Mouse (Mus musculus): ENCODE measurements around the gene Pitx1.

Gene Pitx1

GRCm38 (mm10) chr13:55836142-55836625 is at the start of gene Pitx1:
Gene Pitx1 (minus strand): TSS chr13:55836192.
- in situ Hi-C loops (cut with MboI), result no loop called here

GRCm38 (mm10) chr13:55881431-55882202 is 45.6 kb upstream of the Pitx1 start:
- in situ Hi-C loops (cut with MboI), result no loop called here

- in situ Hi-C loops (cut with MboI), result no loop called here
These were observed 42.4 kb upstream of the Pitx1 start for GRCm38 (mm10) chr13:55878353-55878752.

GRCm38 (mm10) chr13:55871410-55871809 is 35.4 kb upstream of the Pitx1 start:
- in situ Hi-C loops (cut with MboI), result no loop called here

GRCm38 (mm10) chr13:55870001-55870400 is 34.0 kb upstream of the Pitx1 start:
- in situ Hi-C loops (cut with MboI), result no loop called here

- in situ Hi-C loops (cut with MboI), result no loop called here
These were observed 31.6 kb upstream of the Pitx1 start for GRCm38 (mm10) chr13:55867540-55868103.

GRCm38 (mm10) chr13:55860483-55860882 is 24.5 kb upstream of the Pitx1 start:
- in situ Hi-C loops (cut with MboI), result no loop called here

GRCm38 (mm10) chr13:55858463-55858862 is 22.5 kb upstream of the Pitx1 start:
- in situ Hi-C loops (cut with MboI), result no loop called here

- in situ Hi-C loops (cut with MboI), result no loop called here
These were observed 19.8 kb upstream of the Pitx1 start for GRCm38 (mm10) chr13:55855793-55856192.

- in situ Hi-C loops (cut with MboI), result no loop called here
These were observed 16.2 kb upstream of the Pitx1 start for GRCm38 (mm10) chr13:55852205-55852604.

GRCm38 (mm10) chr13:55850726-55851125 is 14.7 kb upstream of the Pitx1 start:
- in situ Hi-C loops (cut with MboI), result no loop called here

GRCm38 (mm10) chr13:55848604-55849190 is 12.7 kb upstream of the Pitx1 start:
- in situ Hi-C loops (cut with MboI), result no loop called here

- in situ Hi-C loops (cut with MboI), result no loop called here
These were observed 11.8 kb upstream of the Pitx1 start for GRCm38 (mm10) chr13:55847805-55848204.

GRCm38 (mm10) chr13:55843700-55844099 is 7.7 kb upstream of the Pitx1 start:
- in situ Hi-C loops (cut with MboI), result no loop called here

- in situ Hi-C loops (cut with MboI), result no loop called here
These were observed 4.2 kb upstream of the Pitx1 start for GRCm38 (mm10) chr13:55840223-55840622.

- in situ Hi-C loops (cut with MboI), result no loop called here
These were observed 1.1 kb upstream of the Pitx1 start for GRCm38 (mm10) chr13:55836786-55837780.

GRCm38 (mm10) chr13:55835548-55836097 is 369 bp downstream of the Pitx1 start:
- in situ Hi-C loops (cut with MboI), result no loop called here

- in situ Hi-C loops (cut with MboI), result no loop called here
These were observed 1.3 kb downstream of the Pitx1 start for GRCm38 (mm10) chr13:55834667-55835066.

- in situ Hi-C loops (cut with MboI), result no loop called here
These were observed 2.1 kb downstream of the Pitx1 start for GRCm38 (mm10) chr13:55833921-55834320.

- in situ Hi-C loops (cut with MboI), result no loop called here
These were observed 3.4 kb downstream of the Pitx1 start for GRCm38 (mm10) chr13:55832602-55833001.

- in situ Hi-C loops (cut with MboI), result no loop called here
These were observed 4.3 kb downstream of the Pitx1 start for GRCm38 (mm10) chr13:55831722-55832160.

Measured in mature B cell (primary cell).